Mouse (Mus musculus) MEL (cell line): ENCODE results near the gene Abcg1. TPM values are rescaled to one million over a fixed set of nuclear protein-coding genes. Genes with fewer than 3 reads are reported as not detected.
A peak's percentile ranks its signal among the peaks of the same experiment; 100 is the strongest.

Experiments
- DNase-seq: peaks from one replicate; pipeline ENCODE4 v3.0.0; 2011; ENCODE audit warnings: low read depth, low spot score
- H3K27ac ChIP-seq: 2 replicates; pipeline ENCODE4 v1.5.1; 2012; ENCODE audit warnings: low read depth, mild to moderate bottlenecking, control low read depth, low read length, moderate library complexity; ENCODE audit not compliant: control insufficient read depth
- H3K27me3 ChIP-seq, 2 experiments: fragments of 150-350 bp in 1 of 2; sonication (generic) in 1 of 2; 2 replicates each; pipeline ENCODE4 v1.6.1; 2012; ENCODE audit warnings: low read length in 2 of 2, mild to moderate bottlenecking in 2 of 2, improper control_type of control experiment in 1 of 2, moderate library complexity in 1 of 2; ENCODE audit not compliant: insufficient read depth in 2 of 2, control insufficient read depth in 1 of 2
- H3K36me3 ChIP-seq, 2 experiments: 2 replicates each; pipeline ENCODE4 v1.6.1; 2012 to 2014; ENCODE audit warnings: low read length in 2 of 2, improper control_type of control experiment in 1 of 2, inconsistent platforms in 1 of 2, mild to moderate bottlenecking in 1 of 2; ENCODE audit not compliant: insufficient read depth in 2 of 2, control insufficient read depth in 1 of 2
- H3K4me1 ChIP-seq, 2 experiments: fragments of 150-350 bp in 1 of 2; sonication (generic) in 1 of 2; 2 replicates each; pipeline ENCODE4 v1.6.1; 2012; ENCODE audit warnings: low read length in 2 of 2, improper control_type of control experiment in 1 of 2, mild to moderate bottlenecking in 1 of 2; ENCODE audit not compliant: insufficient read depth in 2 of 2, control insufficient read depth in 1 of 2
- H3K4me3 ChIP-seq, 2 experiments: fragments of 150-350 bp in 1 of 2; sonication (generic) in 1 of 2; 2 replicates each; pipeline ENCODE4 v1.5.1; 2012; ENCODE audit warnings: low read depth in 2 of 2, low read length in 2 of 2, mild to moderate bottlenecking in 2 of 2, moderate library complexity in 2 of 2, control low read depth in 1 of 2, improper control_type of control experiment in 1 of 2; ENCODE audit not compliant: control insufficient read depth in 1 of 2, insufficient read depth in 1 of 2
- H3K79me2 ChIP-seq: 2 replicates; pipeline ENCODE4 v1.6.1; 2012; ENCODE audit warnings: mild to moderate bottlenecking, low read length, moderate library complexity; ENCODE audit not compliant: control insufficient read depth, poor library complexity, insufficient read depth
- H3K9ac ChIP-seq: 2 replicates; pipeline ENCODE4 v1.6.1; 2012; ENCODE audit warnings: low read depth, mild to moderate bottlenecking, control low read depth, low read length, moderate library complexity; ENCODE audit not compliant: control insufficient read depth, poor library complexity, severe bottlenecking
- H3K9me3 ChIP-seq: fragments of 150-350 bp; sonication (generic); replicated peaks from 2 replicates; pipeline ENCODE4 v1.6.1; 2012; ENCODE audit warnings: mild to moderate bottlenecking, low read length, improper control_type of control experiment, moderate library complexity; ENCODE audit not compliant: insufficient read depth
- BHLHE40 ChIP-seq: IDR thresholded peaks from 2 replicates; pipeline ENCODE4 v1.6.1; 2012; ENCODE audit warnings: low read depth, mild to moderate bottlenecking, inconsistent platforms, low read length, improper control_type of control experiment, borderline replicate concordance
- CTCF ChIP-seq, 3 experiments: IDR thresholded peaks in 2 of 3; conservative IDR thresholded peaks in 1 of 3; 2 replicates each; pipeline ENCODE4 v1.5.1; 2011 to 2012; ENCODE audit warnings: low read length in 3 of 3, low read depth in 2 of 3, mild to moderate bottlenecking in 2 of 3, improper control_type of control experiment in 1 of 3, inconsistent platforms in 1 of 3, mixed read lengths in 1 of 3, moderate library complexity in 1 of 3; ENCODE audit not compliant: control insufficient read depth in 1 of 3, insufficient read depth in 1 of 3, poor library complexity in 1 of 3, severe bottlenecking in 1 of 3
- EP300 ChIP-seq, 2 experiments: IDR thresholded peaks; 2 replicates each; pipeline ENCODE4 v1.6.1; 2011; ENCODE audit warnings: improper control_type of control experiment in 2 of 2, low read length in 2 of 2, low read depth in 1 of 2, mild to moderate bottlenecking in 1 of 2
- JUND ChIP-seq: IDR thresholded peaks from 2 replicates; pipeline ENCODE4 v1.6.1; 2011; ENCODE audit warnings: low read depth, mild to moderate bottlenecking, improper control_type of control experiment, low read length
- MAFK ChIP-seq: IDR thresholded peaks from 2 replicates; pipeline ENCODE4 v1.6.1; 2011; ENCODE audit warnings: low read depth, mild to moderate bottlenecking, low read length, improper control_type of control experiment, borderline replicate concordance
- MAX ChIP-seq: IDR thresholded peaks from 2 replicates; pipeline ENCODE4 v1.6.1; 2011; ENCODE audit warnings: low read length, improper control_type of control experiment
- MAZ ChIP-seq: IDR thresholded peaks from 2 replicates; pipeline ENCODE4 v1.6.1; 2012; ENCODE audit warnings: low read depth, mild to moderate bottlenecking, inconsistent platforms, low read length, improper control_type of control experiment
- MEF2A ChIP-seq: IDR thresholded peaks from 2 replicates; pipeline ENCODE4 v1.6.1; 2014; ENCODE audit warnings: low read depth, mild to moderate bottlenecking, inconsistent platforms, low read length, improper control_type of control experiment; ENCODE audit not compliant: poor library complexity, insufficient replicate concordance, severe bottlenecking; ENCODE audit errors: extremely low read depth
- MXI1 ChIP-seq: IDR thresholded peaks from 2 replicates; pipeline ENCODE4 v1.6.1; 2011; ENCODE audit warnings: mild to moderate bottlenecking, low read depth, low read length, improper control_type of control experiment
- MYC ChIP-seq: IDR thresholded peaks from 2 replicates; pipeline ENCODE4 v1.6.1; 2011; ENCODE audit warnings: low read depth, mild to moderate bottlenecking, low read length, improper control_type of control experiment, moderate library complexity
- POLR2A ChIP-seq, 2 experiments: IDR thresholded peaks; 2 replicates each; pipeline ENCODE4 v1.6.1; 2011 to 2012; ENCODE audit warnings: low read length in 2 of 2, mild to moderate bottlenecking in 2 of 2, control low read depth in 1 of 2, improper control_type of control experiment in 1 of 2, low read depth in 1 of 2, moderate library complexity in 1 of 2; ENCODE audit not compliant: control insufficient read depth in 1 of 2, insufficient read depth in 1 of 2, poor library complexity in 1 of 2
- SIN3A ChIP-seq: IDR thresholded peaks from 2 replicates; pipeline ENCODE4 v1.6.1; 2012; ENCODE audit warnings: low read length, improper control_type of control experiment, inconsistent platforms
- USF2 ChIP-seq, 2 experiments: IDR thresholded peaks; 2 replicates each; pipeline ENCODE4 v1.6.1; 2011 to 2012; ENCODE audit warnings: improper control_type of control experiment in 2 of 2, low read length in 2 of 2, borderline replicate concordance in 1 of 2, inconsistent platforms in 1 of 2, low read depth in 1 of 2, mild to moderate bottlenecking in 1 of 2; ENCODE audit not compliant: insufficient read depth in 1 of 2
- ZMIZ1 ChIP-seq: IDR thresholded peaks from 2 replicates; pipeline ENCODE4 v1.6.1; 2012; ENCODE audit warnings: low read depth, mild to moderate bottlenecking, inconsistent platforms, low read length, improper control_type of control experiment, moderate library complexity
- polyA plus RNA-seq, 2 experiments: library from polyadenylated mRNA; stranded (reverse) in 1 of 2; unstranded in 1 of 2; fragments of >175 nt in 1 of 2; fragments of >200 nt in 1 of 2; gene quantifications; 2 replicates each; pipeline versions ENCODE4 v1.2.1 to v1.2.4; 2012; ENCODE audit warnings: low replicate concordance in 2 of 2, low read depth in 1 of 2; ENCODE audit not compliant: insufficient read length in 2 of 2, insufficient read depth in 1 of 2, missing spikeins in 1 of 2
- total RNA-seq: library from RNA; depleted of rRNA; stranded (reverse); fragments of 300-350 nt; gene quantifications from 2 replicates; pipeline ENCODE4 v1.2.3, GENCODE M21; 2012

The Abcg1 gene
- total and polyA plus RNA-seq, 3 experiments = 11.6 to 18.0 TPM; not detected in 1

DNA sequence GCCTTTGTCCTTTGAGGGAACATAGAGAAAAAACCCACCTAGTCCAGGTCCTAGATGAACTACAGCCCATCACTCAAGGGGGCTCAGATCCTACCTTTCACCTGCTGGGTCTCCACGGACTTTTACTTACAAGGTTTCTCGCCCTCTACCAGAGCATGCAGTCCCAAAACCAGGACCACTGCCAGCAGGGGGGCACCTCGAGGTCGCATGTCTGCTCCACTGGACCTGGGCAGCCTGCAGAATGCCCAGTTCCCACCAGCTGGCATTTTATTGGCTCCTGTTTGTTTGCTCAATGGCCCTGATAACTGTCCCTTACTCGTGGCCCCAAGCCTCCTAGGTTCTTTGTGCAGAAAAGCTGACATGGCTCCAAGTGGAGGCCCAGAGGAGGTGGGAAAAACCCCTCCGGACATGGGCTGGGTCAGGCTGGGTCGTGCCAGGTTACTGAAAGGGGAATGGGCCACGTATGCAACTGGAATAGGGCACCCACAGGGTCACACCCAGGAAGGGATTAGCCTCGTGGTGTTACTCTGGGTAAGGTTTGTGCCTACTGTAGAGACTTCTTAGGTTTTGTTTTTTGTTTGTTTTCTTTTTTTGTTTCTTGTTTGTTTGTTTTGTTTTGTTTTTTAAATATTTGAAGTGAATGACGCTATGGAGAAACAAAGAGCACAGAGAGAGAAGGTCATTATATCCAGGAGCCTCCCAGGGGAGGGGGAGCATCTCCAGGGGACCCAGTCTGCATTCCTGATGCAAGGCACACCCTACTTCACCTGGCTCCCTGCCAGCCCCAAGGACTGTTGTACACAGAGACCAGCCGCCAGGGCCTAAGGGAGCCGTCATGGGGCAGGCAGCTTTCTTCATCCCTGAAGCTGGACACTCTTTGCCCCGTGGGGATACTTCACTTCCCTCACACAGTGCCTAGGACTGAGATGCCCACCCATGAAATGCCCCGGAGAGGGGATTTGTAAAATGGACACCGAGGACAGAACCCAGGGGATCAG lies 86.9 kb downstream of the Abcg1 start, which contains the start of gene Tff2:
Tff2 (minus strand) TSS at position 243 of the 998 bp plus-strand sequence.
- Histone ChIP-seq H3K4me1 (no peaks in the 10 kb centered on the region), H3K27ac (no peak within 1 kb of the TSS), H3K27me3 (peaks cover 0 to 8% of the 10 kb centered on the region in 2 experiments; a peak in 3 of 4 replicates), H3K9me3 (no peaks in the 10 kb centered on the region), H3K4me3 (no peak within 1 kb of the TSS), H3K36me3 (no peaks in the 10 kb centered on the region), H3K79me2 (no peaks in the 10 kb centered on the region), H3K9ac (no peak within 1 kb of the TSS)
- TF ChIP-seq MAX = no peak
- no peak for TF ChIP-seq SIN3A
- TF ChIP-seq CTCF (IDR thresholded peaks at IDR 0.05 in 2 of 3, conservative IDR thresholded peaks at IDR 0.05 in 1 of 3; ENCODE audit: control insufficient read depth in 1 of 3, insufficient read depth in 1 of 3, low read depth in 2 of 3, low read length in 3 of 3, poor library complexity in 1 of 3, severe bottlenecking in 1 of 3) = no peak
- no peak for TF ChIP-seq USF2 (IDR thresholded peaks at IDR 0.05; ENCODE audit: borderline replicate concordance in 1 of 2, insufficient read depth in 1 of 2, low read depth in 1 of 2, low read length in 2 of 2)
- TF ChIP-seq POLR2A (IDR thresholded peaks at IDR 0.05; ENCODE audit: control insufficient read depth in 1 of 2, insufficient read depth in 1 of 2, low read depth in 1 of 2, low read length in 2 of 2, poor library complexity in 1 of 2) = no peak
- no peak for DNase-seq

DNA sequence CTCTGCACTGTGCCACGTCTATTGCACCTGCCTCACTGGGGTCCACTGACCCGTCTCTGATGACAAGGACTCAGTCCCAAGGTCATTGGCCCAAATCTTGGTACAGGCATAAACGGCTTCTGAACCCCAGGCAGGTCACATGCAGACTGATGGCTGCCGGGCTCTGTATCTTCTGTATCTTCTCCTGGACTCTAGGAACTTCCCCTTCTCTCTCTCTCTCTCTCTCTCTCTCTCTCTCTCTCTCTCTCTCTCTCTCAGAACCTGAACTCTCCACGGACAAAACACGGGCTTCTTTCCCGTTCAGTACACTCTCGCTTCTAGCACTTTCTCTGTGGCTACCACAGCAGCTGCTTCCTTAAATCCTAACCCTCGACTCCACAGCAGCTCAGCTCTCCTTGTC lies 88.5 kb downstream of the Abcg1 start:
- no peak for DNase-seq
- Histone ChIP-seq H3K4me1 (no peaks in the 10 kb centered on the region), H3K79me2 (no peaks in the 10 kb centered on the region), H3K9me3 (no peaks in the 10 kb centered on the region), H3K4me3 (no peak overlapping the region), H3K36me3 (no peaks in the 10 kb centered on the region), H3K27ac (no peak overlapping the region), H3K27me3 (peaks cover 2 to 11% of the 10 kb centered on the region in 2 experiments; a peak in 3 of 4 replicates), H3K9ac (no peak overlapping the region)
- no peak for TF ChIP-seq ZMIZ1
- TF ChIP-seq JUND = peak; percentile 91

DNA sequence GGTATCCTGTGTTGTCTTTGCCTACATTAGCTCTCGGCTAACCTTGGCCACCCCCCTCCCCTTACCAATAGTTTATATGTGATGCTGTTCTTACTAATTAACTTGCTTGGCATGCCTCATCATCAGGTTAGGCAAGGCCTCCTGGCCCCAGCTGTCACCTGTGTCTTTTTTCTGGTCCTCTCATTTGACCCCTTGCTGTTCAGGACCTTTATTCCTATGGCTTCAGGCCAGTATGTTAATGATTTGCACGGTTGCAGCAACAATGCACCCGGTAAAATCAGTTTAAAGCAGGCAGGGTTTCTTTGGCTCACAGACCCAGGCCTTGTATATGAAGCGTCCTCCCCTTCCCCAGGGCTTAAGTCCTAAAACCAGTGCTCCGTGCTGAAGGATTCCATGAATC lies 95.0 kb downstream of the Abcg1 start:
- TF ChIP-seq MYC = no peak
- no peak for TF ChIP-seq MEF2A
- TF ChIP-seq MAZ = no peak
- no peak for TF ChIP-seq MXI1
- no peak for TF ChIP-seq MAFK
- TF ChIP-seq BHLHE40 = no peak
- TF ChIP-seq EP300 (IDR thresholded peaks at IDR 0.05; ENCODE audit: low read depth in 1 of 2, low read length in 2 of 2) = no peak
- TF ChIP-seq, all 39 proteins: peak for 0
- Histone ChIP-seq H3K27me3 (peaks cover 4 to 7% of the 10 kb centered on the region in 2 experiments; a peak in 3 of 4 replicates), H3K4me1 (peaks cover 0 to 3% of the 10 kb centered on the region in 2 experiments; a peak in 1 of 4 replicates), H3K27ac (no peak overlapping the region), H3K79me2 (no peaks in the 10 kb centered on the region), H3K36me3 (no peaks in the 10 kb centered on the region), H3K4me3 (no peak overlapping the region), H3K9ac (no peak overlapping the region), H3K9me3 (no peaks in the 10 kb centered on the region)
- no peak for DNase-seq
